Mouse (Mus musculus) E14TG2a.4 (cell line): ENCODE results near the gene Foxe3.
A peak's percentile ranks its signal among the peaks of the same experiment; 100 is the strongest.

Experiments used
- H3K27me3 ChIP-seq: 2 replicates; pipeline ENCODE4 v1.6.1; 2014; ENCODE audit warnings: low read length, control low read depth; ENCODE audit not compliant: insufficient read depth
- H3K36me3 ChIP-seq: 2 replicates; pipeline ENCODE4 v1.6.1; 2014; ENCODE audit warnings: low read length, control low read depth; ENCODE audit not compliant: insufficient read depth
- H3K4me1 ChIP-seq: replicated peaks from 2 replicates; pipeline ENCODE4 v1.6.1; 2014; ENCODE audit warnings: low read depth, low read length, control low read depth
- H3K4me3 ChIP-seq: replicated peaks from 2 replicates; pipeline ENCODE4 v1.5.1; 2014; ENCODE audit warnings: mild to moderate bottlenecking, low read length
- H3K9me3 ChIP-seq: 2 replicates; pipeline ENCODE4 v1.6.1; 2014; ENCODE audit warnings: low read length, control low read depth
- CTCF ChIP-seq: conservative IDR thresholded peaks from 2 replicates; pipeline ENCODE4 v1.5.1; 2014; ENCODE audit warnings: low read length
- NANOG ChIP-seq: IDR thresholded peaks from 2 replicates; pipeline ENCODE4 v1.6.1; 2014; ENCODE audit warnings: borderline replicate concordance, low read length, mixed read lengths
- POU5F1 ChIP-seq: IDR thresholded peaks from 2 replicates; pipeline ENCODE4 v1.6.1; 2014; ENCODE audit warnings: low read length, borderline replicate concordance

Gene Foxe3

DNA sequence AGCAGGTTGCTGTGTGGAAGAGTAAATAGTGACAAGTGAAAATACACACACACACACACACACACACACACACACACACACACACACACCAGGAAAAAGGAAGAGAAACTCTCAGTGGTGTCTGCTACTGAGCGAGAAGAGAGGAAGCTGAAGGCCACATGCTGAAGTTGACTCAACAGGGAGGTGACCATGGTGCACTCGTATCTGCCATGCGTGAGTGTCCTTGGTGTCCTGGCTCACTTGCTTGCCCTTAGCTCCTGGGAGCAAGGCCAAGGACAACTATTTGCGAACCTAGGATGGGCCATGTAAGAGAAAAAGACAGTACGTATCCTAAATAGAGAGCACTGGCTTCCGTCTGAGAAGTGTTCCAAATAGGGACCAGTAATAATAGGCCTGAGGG lies 8.4 kb upstream of the Foxe3 start:
- H3K27me3 ChIP-seq = peaks cover 67% of the 10 kb centered on the region
- H3K4me1 ChIP-seq = peaks cover 3% of the 10 kb centered on the region; the same call in 1 of the 2 replicates
- no peak for TF ChIP-seq POU5F1
- TF ChIP-seq CTCF = no peak
- H3K36me3 ChIP-seq = no peaks in the 10 kb centered on the region
- no peak overlapping the region for H3K4me3 ChIP-seq
- H3K9me3 ChIP-seq = no peaks in the 10 kb centered on the region

DNA sequence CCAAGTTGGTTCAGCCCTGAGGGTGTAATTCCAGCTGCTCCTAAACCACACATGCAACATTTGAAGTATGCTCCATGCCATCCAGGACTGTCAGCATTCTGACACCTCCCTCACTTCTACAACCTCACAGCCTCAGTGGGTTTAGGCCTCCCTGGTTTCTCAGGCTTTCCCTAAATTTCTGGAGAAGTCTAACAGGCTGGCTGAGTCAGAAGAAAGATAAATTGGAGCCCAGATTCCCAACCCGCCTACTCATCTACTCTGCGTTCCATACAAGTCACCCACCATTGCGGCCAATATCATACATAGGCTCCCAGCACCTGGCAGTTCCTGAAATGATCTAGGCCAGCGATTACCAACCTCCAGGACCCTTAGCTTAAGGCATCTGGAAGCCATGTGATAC lies 6.9 kb upstream of the Foxe3 start:
- H3K4me3 ChIP-seq = no peak overlapping the region
- H3K36me3 ChIP-seq = no peaks in the 10 kb centered on the region
- no peaks in the 10 kb centered on the region for H3K9me3 ChIP-seq
- peaks cover 70% of the 10 kb centered on the region for H3K27me3 ChIP-seq
- H3K4me1 ChIP-seq = peaks cover 6% of the 10 kb centered on the region; the same call in 1 of the 2 replicates
- TF ChIP-seq CTCF = no peak
- no peak for TF ChIP-seq NANOG
- TF ChIP-seq POU5F1 = no peak

DNA sequence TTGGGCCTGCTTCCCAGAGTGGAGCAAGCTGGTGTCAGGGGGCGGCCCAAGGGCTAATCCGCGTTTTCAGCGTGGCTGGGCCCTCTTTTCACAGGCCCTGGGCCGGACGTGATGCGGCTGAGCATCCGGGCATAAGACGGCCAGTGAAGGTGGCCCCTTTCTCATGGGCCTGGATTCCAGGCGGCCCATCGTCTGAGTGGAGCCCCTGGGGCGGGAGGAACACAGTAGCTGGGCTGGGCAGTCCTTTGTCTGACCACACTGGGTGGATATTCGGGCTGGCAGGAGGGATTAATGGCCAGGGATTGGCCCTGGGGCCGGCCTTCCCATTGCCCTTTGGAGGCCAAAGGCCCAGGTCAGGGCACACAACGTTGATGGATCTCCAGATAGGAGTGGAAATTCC lies 3.3 kb upstream of the Foxe3 start:
- no peaks in the 10 kb centered on the region for H3K9me3 ChIP-seq
- H3K4me3 ChIP-seq = no peak overlapping the region
- H3K36me3 ChIP-seq = no peaks in the 10 kb centered on the region
- peaks cover 17% of the 10 kb centered on the region for H3K4me1 ChIP-seq
- peaks cover 89% of the 10 kb centered on the region for H3K27me3 ChIP-seq
- TF ChIP-seq CTCF = no peak
- no peak for TF ChIP-seq NANOG
- no peak for TF ChIP-seq POU5F1

DNA sequence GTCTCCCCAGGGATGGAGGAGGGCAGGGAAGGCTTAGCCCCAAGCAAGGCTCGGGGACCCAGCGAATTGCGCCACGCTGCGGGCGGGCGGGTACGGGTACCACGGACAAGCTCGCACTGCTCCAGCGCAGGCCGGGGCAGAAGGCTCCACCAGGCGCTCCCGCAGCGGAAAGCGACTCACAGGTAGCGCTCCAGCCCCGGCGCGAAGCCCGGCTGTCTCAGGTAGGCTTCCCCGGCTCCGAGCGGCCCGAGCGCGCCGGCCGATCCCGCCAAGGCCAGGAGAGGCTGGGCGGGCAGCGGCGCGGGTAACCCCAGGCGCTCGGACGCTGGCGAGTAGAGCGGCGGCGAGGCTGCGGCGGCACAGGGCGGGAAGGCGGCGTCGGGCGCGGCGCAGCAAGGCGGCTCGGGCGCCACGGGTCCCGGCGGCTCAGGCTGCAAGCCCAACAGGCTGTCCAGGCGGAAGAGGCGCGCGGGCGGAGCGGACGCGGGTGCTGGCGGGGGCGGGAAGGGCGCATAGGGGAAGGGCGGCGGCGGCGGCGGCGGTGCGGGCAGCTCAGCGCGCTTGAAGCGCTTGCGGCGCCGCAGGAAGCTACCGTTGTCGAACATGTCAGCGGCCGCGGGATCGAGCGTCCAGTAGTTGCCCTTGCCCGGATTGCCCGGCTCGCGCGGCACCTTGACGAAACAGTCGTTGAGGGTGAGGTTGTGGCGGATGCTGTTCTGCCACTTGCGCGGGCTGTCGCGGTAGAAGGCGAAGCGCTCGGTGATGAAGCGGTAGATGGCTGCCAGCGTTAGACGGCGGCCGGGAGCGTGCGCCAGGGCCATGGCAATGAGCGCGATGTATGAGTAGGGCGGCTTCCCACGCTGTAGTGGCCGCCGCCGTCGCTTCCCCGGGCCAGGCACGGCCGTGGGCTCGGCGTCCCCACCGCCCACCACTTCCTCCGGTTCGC lies 569 bp downstream of the Foxe3 start:
- TF ChIP-seq NANOG (no peak), CTCF (no peak)
- peaks cover 86% of the 10 kb centered on the region for H3K27me3 ChIP-seq
- no peaks in the 10 kb centered on the region; the same call in 1 of the 2 replicates for H3K9me3 ChIP-seq
- peak overlapping the region; percentile 72 for H3K4me3 ChIP-seq
- H3K36me3 ChIP-seq = no peaks in the 10 kb centered on the region
- H3K4me1 ChIP-seq = peaks cover 17% of the 10 kb centered on the region

DNA sequence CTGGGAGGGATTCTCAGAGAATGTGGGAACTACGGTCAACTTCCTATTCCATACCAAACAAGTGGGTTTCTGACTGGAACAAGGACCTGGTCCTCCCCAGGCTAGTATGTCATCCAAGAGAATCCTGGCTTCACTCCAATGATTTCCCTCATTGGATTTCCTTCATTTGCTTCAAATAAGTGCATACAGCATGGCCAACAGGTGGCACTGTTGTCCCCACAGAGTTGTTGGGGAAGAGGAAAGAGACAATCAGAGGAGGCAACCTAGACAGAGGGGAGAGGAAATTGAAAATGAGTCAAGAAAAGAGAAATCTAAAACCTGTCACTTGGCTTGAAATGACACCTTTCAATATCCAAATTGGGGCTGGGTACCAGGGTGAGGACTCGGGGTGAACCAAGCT lies 8.7 kb downstream of the Foxe3 start:
- Histone ChIP-seq H3K4me1 (peaks cover 15% of the 10 kb centered on the region), H3K9me3 (no peaks in the 10 kb centered on the region), H3K27me3 (peaks cover 78% of the 10 kb centered on the region), H3K36me3 (no peaks in the 10 kb centered on the region), H3K4me3 (no peak overlapping the region)
- no peak for TF ChIP-seq POU5F1
- peak; percentile 90 for TF ChIP-seq CTCF
- no peak for TF ChIP-seq NANOG

DNA sequence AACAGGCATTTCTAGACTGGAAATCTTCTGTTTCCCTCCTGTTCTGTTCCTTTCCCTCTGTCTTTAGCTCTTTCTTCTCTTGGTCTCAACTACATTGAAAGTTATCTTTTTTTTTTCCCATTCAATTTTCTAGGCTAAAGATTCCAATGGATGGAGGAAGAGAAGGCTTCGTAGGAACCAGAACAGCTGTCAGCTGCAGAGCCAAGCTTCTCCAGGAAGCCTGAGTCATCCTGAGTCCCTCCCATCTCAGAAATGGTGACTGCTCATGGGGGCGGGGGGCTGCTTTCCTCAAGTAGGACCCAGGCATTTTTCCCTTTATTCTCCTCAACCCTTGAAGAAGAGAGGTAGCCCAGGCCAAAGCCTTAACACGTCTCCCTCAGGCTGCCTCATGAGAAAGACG lies 9.8 kb downstream of the Foxe3 start:
- TF ChIP-seq CTCF = no peak
- TF ChIP-seq POU5F1 = no peak
- TF ChIP-seq NANOG = no peak
- Histone ChIP-seq H3K9me3 (no peaks in the 10 kb centered on the region), H3K4me3 (no peak overlapping the region), H3K27me3 (peaks cover 79% of the 10 kb centered on the region), H3K4me1 (peaks cover 15% of the 10 kb centered on the region), H3K36me3 (no peaks in the 10 kb centered on the region)

DNA sequence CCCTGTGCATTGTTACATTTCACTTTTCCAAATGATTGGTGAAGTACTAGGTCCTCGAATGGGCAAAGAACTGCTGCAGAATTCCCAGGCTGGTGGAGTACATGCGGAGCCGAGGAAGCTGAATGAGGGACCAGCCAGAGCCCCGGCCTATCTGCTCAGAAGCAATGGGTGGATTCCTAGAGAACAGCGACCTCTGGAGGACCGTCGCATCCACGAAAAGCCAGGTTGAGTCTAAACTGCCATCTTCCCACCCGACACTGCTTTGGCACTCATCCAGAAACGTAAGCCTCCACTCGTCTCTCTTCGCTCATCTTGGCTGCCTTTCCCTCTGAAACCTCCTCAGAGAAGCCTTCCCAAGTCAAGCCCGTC lies 12.2 kb downstream of the Foxe3 start:
- H3K4me3 ChIP-seq = no peak overlapping the region
- no peak for TF ChIP-seq NANOG
- no peak for TF ChIP-seq POU5F1
- peak; percentile 42 for TF ChIP-seq CTCF
- peaks cover 88% of the 10 kb centered on the region for H3K27me3 ChIP-seq
- H3K9me3 ChIP-seq = no peaks in the 10 kb centered on the region
- H3K36me3 ChIP-seq = no peaks in the 10 kb centered on the region
- H3K4me1 ChIP-seq = peaks cover 26% of the 10 kb centered on the region

DNA sequence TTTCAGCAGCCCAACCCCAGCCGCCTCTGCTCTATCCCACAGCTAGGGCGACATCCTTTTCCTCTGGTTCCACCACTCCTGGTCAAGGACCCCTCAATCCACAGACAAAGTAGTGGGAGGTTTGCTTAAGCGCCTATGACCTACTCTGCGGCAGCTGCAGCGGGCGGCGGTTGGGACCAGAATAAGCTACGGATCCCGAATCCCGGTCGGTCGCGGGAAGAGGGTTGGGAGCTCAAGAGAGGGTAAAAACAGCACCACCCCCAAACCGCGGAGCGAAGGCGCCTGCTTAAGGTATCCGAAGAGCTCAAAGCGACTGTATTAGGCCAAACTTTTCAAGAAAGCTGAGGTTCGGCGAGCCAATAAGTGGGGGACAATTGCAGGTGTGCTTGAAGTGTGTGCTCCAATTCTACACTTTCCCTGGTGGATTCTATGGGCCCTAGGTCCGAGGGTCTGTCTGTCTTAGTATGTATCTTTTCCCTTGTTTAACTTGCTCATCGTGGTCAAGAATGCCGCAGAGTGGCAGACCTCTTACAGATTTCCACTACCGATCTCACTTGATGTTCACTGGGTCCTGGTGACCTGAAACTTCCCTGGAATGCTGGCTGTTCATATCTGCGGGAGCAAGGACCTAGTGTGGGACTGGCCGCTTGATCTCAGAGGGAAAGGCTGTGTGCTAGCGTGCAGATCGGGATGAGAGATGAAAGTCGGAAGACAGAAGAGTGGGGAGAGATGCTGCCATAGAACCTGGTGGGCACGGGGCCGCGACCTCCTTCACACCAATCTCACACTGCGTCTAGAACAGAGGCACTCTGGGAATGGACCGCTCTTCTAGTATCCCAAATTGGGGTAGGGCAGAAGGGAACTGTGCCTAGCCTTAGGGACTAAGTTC lies 12.9 kb downstream of the Foxe3 start:
- H3K4me1 ChIP-seq = peaks cover 26% of the 10 kb centered on the region
- H3K36me3 ChIP-seq = no peaks in the 10 kb centered on the region
- peak overlapping the region; percentile 35; the same call in 1 of the 2 replicates for H3K4me3 ChIP-seq
- no peak for TF ChIP-seq POU5F1
- TF ChIP-seq CTCF = no peak
- TF ChIP-seq NANOG = no peak
- H3K9me3 ChIP-seq = no peaks in the 10 kb centered on the region
- H3K27me3 ChIP-seq = peaks cover 88% of the 10 kb centered on the region
